Mouse (Mus musculus) R1 (cell line): ENCODE results near the gene Mical2.
A peak's percentile ranks its signal among the peaks of the same experiment; 100 is the strongest.

Experiments
- DNase-seq: peaks from one replicate; pipeline ENCODE4 v3.0.0-alpha.2; 2018; ENCODE audit warnings: low read depth, low spot score

The Mical2 gene

DNA sequence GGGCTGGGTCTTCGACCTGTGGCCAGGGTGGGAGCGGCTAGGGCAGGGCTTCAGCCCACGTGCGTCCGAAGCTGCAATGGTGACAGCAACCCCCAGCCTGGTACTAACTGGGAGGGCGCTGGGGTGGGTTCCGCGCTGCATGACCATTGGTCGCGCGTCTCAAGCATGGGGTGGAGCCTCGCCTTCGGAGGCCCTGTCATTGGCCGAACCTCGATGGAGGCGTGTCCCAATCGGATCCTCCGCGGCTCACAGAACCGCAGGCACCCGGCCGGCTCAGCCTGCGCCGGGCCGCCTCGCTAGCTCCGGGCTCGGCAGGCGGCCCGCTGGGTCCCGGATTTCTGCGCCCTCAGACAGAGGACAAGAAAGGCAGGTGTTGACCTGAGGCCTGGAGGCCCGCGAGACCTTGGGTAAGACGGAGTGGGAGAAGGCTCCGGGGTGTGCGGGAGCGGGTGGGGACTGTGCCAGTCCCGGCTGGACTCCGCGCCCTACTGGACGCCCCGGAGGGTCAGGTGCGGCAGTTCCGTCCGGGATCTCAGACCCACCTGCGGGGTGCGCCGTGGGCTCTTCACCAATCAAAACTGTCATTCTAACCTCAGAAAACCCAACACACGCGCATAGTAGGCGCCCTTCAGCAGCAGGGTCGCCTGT is at the start of gene Mical2:
Gene Mical2 (plus strand): TSS at position 242 of the 648 bp plus-strand sequence.
- DNase-seq = peak; percentile 90

DNA sequence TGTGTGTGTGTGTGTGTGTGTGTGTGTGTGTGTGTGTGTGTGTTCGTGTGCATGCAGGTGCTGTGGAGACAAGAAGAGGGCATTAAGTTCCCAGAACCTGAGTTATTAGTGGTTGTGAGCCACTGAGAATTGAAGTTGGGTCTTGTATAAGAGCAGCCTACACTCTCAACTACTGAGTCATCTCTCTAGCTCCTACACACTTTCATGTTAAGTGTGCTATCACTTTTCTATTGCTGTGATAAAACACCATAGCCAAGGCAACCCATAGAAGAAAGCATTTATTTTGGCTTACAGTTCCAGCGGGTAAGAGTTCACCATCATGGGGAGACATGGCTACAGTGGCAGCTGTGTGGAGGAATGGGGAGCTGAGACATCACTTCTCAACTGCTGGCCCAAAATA is 49.0 kb upstream of the Mical2 start:
- no peak for DNase-seq

DNA sequence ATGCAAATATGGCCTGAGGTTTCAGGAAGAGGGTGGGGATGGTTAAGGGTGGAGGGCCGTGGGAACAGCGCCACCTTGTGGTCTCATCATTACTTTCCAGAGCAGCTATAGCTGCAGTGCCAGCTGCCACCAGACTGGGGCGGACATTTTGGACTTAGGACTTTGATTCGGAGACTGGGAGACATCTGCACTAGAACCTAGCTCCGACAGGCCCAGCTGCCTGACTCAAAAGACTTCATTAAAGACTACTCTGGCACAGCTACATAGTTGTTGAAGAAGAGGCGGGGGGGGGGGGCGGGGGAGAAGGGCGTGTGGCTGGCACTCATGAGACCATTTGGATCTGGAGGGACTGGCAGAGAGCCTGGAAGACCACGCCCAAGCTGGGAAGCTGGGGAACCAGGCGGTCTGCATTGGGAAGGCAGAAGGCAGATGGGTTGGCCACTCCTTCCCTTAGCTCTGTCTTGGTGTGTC is 45.4 kb upstream of the Mical2 start:
- DNase-seq = peak; percentile 87

GRCm38 (mm10) chr7:112183258-112183841 is 42.3 kb upstream of the Mical2 start:
- peak; percentile 89 for DNase-seq

DNA sequence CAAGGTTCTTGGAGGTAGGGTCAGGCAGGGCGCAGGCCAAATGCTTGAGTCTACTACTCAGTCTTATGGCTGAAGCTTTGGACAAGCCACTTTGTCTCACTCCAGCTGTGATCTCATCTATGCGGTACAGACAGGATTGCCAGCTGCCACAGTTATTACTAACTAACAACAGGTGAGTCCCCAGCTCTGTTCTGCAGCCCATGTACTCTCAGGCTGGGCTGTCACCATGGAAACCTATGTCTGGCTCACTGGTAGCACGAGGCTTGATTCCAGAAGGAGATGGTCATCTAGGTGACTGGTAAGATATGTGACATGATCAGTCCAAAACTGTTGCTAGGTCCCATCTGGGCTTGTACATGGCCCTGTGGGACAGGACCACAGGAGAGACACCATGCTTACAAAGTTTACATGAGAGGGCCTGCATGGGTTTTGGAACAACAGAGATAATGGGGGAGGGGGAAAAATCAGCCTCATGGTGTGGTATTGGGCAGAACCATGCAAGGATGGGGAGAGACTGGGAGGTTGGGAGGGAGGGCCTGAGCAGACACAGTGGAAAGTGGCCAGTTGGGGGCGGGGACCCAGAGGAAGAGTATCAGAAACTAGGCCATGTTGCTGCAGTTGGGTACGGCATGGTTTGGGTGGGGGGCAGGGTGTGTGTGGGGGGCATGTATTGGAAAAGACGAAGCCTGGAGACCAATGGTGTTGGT is 41.0 kb upstream of the Mical2 start:
- no peak for DNase-seq

GRCm38 (mm10) chr7:112185226-112185745 is 40.4 kb upstream of the Mical2 start:
- no peak for DNase-seq

- DNase-seq = no peak
These were observed 38.8 kb upstream of the Mical2 start for GRCm38 (mm10) chr7:112186871-112187270.

DNA sequence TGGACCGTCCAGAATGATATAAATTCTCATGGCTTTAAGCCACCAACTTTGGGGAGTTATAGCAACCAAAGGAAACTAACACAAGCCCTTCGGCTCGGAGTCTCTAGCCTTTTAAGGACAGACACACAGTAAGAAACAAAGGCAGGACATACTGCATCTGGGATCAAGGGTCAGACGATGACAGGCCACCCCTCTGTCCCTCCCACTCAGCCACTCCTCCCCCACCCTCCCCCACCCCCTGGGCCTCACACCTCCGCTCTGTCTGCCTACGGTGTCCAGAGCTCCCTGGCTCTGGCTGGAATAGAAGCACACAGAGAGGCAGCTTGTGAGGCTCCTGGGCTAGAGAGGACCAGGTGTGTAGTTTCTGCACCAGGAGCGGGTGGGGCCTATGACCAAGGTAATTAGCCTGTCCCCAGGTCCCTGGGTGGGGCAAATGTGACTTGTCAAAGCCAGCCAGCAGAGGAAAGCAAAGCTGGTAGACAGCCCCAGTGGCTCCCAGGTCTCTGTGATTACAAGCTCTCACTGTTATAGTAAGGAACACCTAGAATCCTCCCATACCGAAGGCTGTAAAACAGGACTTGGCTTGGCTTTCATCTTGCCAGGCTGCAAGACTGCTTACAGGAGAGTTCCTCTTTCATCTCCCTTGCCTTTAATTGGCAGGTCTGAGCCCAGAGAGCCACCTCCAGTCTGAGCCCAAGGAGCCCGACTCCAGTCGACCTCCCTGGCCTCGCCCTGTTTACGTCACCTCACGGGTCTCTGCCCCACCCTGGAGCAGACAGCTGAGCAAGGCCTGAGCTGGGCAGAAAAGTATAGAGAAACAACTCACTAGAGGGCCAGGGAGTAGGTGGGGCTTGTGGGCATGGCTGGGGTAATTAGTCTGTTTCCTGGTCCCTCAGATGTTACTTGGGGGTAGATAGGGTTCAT is 37.9 kb upstream of the Mical2 start:
- DNase-seq = no peak

- no peak for DNase-seq
These were observed 33.4 kb upstream of the Mical2 start for GRCm38 (mm10) chr7:112192237-112192636.

- DNase-seq = no peak
These were observed 32.9 kb upstream of the Mical2 start for GRCm38 (mm10) chr7:112192778-112193177.

DNA sequence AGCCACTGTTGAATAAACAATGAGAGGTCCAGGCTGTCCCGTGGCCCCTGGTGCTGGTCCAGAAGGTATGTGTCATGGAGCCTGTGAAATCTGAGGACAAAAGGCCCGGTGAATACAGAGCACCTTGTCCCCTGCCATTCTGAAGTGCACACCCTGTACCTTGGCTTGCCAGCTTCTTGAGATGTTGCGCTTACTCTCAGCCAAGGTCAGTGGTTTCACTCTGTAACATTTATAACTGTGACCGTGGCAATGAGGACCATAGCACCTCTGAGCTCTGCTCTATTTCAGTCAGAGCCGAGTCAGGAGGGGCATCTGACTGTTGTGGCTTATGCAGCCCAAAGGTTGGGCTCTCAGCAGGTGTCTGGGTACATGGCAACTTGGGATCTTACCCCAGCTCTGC is 31.4 kb upstream of the Mical2 start:
- DNase-seq = no peak

GRCm38 (mm10) chr7:112197461-112197860 is 28.2 kb upstream of the Mical2 start:
- no peak for DNase-seq

- no peak for DNase-seq
These were observed 26.3 kb upstream of the Mical2 start for GRCm38 (mm10) chr7:112199343-112199742.

DNA sequence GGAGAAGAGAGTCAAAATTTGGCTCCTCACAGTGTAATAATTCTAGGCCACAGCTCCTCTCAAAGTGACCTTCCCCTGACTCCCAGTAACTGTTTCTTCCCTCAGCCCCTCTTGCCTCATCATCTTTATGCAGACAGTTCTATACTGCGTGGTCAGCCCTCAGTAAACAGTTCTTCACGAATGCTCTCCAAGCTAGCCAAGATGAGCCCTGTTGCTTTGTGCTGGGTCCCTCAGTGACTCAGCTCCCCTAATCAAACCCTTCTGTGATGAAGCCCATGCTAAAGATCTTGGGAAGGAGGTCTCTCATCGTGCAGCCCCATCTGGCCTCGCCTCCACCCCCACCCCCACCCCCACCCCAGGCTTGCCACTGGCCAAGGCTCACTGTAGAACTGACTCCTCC is 24.9 kb upstream of the Mical2 start:
- DNase-seq = no peak

DNA sequence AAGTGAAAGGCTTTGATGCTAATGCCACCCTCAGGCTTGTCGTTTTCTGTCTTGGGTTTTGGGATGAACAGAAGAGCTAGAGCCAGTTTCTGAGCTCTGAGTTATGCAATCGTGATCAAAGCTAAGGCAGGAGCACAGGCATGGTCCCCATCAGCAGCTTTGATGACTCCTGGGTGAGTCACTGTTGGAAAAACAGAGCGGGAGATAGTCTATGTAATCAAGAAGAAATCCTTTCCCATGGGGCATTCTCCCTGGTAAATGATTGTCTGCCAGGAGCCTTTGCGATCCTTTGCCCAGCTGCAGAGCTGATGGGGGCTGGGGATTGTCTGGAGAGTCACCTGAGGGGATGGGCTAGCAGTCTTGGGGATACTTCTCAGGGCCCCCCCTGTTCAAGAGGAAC is 23.5 kb upstream of the Mical2 start:
- no peak for DNase-seq

- no peak for DNase-seq
These were observed 22.8 kb upstream of the Mical2 start for GRCm38 (mm10) chr7:112202843-112203242.

DNA sequence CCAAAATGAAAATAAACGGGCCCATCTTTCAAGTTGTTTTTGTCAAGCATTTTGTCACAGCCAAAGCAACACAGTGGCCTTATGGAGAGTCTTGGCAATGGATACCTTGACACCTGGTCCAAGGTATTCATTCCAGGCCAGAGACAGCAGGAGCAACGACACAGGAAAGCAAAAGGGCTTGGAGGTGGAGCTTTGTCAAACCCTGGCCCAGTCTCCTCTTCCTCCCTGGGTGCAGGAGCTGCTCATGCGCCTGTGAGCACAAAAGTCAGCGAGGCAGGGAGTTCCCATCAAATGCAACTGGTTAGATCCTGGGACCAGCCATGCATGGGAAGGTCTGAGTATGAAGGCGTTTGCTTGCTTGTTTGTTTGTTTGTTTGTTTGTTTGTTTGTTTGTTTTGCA is 21.7 kb upstream of the Mical2 start:
- DNase-seq = no peak

- no peak for DNase-seq
These were observed 21.2 kb upstream of the Mical2 start for GRCm38 (mm10) chr7:112204380-112204963.

- no peak for DNase-seq
These were observed 20.1 kb upstream of the Mical2 start for GRCm38 (mm10) chr7:112205513-112205912.

DNA sequence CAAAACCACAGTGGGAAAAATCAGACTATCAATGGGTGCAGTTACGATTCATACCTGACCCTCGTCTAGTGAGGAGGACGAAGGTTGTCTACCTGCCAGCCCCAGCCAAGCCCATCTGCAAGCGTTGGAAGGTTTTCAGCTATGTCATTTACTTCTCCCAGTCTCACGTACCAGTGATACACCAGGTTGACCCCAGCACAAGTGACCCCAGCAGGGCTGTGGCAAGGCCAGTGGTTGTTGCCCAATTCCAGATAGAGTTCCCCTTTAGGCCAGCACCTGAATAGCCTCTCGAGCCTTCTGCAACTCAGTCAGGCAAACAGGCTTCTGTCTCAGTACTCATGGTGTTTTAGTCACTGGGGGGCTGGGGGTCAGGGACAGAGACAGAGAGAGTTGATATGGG is 17.9 kb upstream of the Mical2 start:
- DNase-seq = no peak
